Mouse (Mus musculus): Measurements from ENCODE around the gene Grap2. TPM values are rescaled to one million over a fixed set of nuclear protein-coding genes. Genes with fewer than 3 reads are reported as not detected.

The Grap2 gene
- total RNA-seq, 2 experiments from 2014 or later = 0.08 to 0.32 TPM

- DNase-seq = no peak
Measured at GRCm38 (mm10) chr15:80636757-80637372, 64.5 kb downstream of the Grap2 start.

DNA sequence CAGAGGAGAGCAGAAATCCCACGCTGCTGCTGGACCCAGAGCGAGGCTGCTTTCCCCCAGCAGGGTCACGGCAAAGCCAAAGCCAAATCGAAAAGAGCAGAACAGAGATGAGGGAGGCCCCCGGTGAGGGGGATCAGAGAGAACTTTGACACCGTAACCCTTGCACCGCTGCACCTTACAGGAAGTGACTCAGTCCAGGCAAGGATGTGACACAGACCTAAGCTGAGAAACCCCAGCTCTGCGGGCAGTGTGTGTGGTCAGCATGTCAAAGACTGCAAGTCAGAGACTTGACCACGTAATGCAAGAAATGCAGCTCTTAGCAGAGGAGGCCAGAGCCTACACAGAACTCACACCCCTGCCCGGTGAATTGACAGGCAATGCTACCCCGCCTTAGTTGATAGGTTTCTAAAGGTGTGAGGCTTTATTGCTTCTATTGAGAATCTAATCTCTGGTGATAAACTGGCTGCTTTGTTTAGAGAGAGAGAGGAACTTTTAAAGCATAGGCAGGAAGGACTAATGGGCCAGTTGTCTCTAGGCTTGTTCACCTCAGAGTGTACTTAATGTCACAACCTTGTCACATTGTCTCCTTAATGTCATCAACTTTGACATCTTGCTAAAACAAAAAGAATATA is 66.8 kb downstream of the Grap2 start:
- DNase-seq = no peak

- DNase-seq = no peak
Measured at GRCm38 (mm10) chr15:80639874-80640273, 67.5 kb downstream of the Grap2 start.

GRCm38 (mm10) chr15:80641702-80642435 is 69.5 kb downstream of the Grap2 start:
- no peak for DNase-seq

- no peak for DNase-seq
Measured at GRCm38 (mm10) chr15:80645006-80645797, 72.8 kb downstream of the Grap2 start.

GRCm38 (mm10) chr15:80648977-80649606 is 76.7 kb downstream of the Grap2 start:
- no peak for DNase-seq

DNA sequence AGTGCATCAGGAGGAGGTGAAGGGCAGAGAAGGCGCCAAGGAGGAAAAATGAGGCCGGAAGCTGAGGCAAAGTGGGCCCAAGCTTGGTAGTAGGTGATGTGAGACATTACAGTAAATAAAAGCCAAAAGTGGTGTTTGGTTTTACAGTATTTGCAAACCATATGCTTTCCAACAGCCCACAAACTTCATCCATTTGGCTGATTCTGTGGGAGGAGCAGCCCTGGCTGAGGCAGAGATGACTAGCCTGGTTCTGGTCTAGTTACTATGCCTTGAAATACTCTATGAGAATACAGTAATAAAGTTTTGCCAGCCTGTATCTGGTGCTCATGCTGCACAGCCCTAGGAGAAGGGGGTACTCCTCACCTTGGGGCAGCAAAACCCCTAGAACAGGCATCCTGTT is 78.0 kb downstream of the Grap2 start:
- no peak for DNase-seq

DNA sequence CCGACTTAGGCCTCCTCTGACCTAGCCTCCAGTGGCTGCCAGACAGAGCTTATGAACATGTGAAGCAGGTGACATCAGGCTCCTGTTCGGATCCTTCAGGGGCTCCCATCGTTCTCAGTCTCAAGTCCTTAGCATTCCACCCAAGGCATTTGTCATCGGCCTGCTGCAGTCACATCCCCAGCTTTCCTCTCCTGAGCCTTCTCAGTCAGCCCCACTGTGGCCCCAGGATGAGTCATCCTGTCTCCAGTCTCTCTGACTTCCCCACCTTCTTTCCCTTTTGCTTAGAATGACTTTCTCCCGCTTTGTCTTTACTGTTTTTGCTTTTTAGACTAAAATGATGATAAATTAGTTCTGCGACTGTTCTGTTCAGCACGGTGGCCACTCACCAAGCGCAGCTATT is 81.5 kb downstream of the Grap2 start:
- no peak for DNase-seq

GRCm38 (mm10) chr15:80658815-80659471 is 86.5 kb downstream of the Grap2 start:
- DNase-seq = no peak

DNA sequence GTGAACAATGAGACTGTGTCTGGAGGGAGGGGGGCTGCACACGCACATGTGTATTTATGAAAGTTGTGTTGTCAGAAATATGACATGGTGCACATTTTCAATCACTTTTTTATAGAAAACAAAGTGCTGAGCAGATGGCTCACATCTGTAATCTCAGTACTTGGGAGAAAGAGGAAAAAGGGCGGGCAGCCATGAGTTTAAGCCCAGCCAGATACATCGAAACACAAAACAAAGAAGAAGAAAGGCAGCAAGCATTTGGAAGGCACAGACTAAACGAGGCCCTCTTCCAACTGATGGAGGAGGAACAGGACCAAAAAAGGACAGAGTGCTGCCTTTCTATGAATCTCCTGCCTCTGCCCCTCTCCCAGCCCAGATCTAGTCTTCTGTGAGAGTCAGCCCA is 88.6 kb downstream of the Grap2 start:
- DNase-seq = no peak

- DNase-seq = no peak
Measured at GRCm38 (mm10) chr15:80664444-80664843, 92.0 kb downstream of the Grap2 start.

DNA sequence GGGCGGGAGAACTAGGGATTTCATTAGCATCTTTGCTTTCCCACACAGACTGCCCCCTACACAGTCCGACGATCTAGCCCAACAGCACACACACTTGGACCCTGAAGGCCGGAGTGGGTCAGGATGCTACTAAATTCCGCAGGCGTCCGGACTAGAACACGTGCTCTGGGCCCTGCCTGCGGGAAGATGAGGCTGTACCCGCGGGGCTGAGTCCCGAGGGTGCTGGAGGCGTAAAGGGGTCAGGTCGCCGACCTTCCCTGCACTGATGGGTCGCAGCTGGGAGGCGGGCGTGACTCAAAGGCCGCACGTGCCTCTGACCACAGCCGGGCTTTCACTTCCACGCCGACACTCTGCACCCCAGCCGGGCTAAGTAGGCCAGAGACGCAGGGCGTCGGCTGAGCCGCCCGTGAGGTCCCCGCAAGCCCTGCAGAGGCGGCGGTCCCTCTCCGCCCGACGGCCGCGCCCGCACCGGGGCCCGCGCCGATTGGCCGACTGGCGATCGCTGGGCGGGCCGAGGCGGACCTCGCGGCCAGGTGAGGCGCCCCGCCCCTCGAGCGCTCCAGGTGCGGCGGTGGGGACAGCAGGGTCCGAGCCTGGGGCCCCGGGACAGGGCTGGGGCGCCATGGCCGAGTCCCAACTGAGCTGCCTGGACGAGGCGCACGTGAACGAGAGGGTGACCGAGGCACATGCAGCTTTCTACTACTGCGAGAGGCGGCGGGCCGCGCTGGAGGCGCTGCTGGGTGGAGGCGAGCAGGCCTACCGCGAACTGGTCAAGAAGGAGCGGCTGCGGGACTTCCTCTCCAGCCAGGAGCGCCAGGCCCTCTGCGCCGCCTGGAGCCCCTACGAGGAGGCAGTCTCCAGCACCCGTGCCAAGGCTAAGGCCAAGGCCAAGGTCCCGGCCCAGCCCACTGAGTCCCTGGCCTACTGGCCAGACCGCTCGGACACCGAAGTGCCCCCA is 99.2 kb downstream of the Grap2 start, which contains the start of gene Fam83f:
Fam83f (plus strand) TSS at position 553 of the 958 bp plus-strand sequence.
- DNase-seq = peak; percentile 19

- no peak for DNase-seq
Measured at GRCm38 (mm10) chr15:80672810-80673209, 100.4 kb downstream of the Grap2 start.

- no peak for DNase-seq
Measured at GRCm38 (mm10) chr15:80673337-80674095, 101.1 kb downstream of the Grap2 start.

- DNase-seq = no peak
Measured at GRCm38 (mm10) chr15:80674700-80675099, 102.3 kb downstream of the Grap2 start.

GRCm38 (mm10) chr15:80679515-80680215 is 107.3 kb downstream of the Grap2 start:
- no peak for DNase-seq

GRCm38 (mm10) chr15:80680347-80681030 is 108.1 kb downstream of the Grap2 start:
- DNase-seq = no peak

GRCm38 (mm10) chr15:80681466-80681881 is 109.1 kb downstream of the Grap2 start:
- DNase-seq = no peak

All from gastrocnemius, postnatal 25 days (tissue).